Mouse (Mus musculus) lung, postnatal 0 days (tissue): ENCODE data around the gene Cenph. TPM values are rescaled to one million over a fixed set of nuclear protein-coding genes. Genes with fewer than 3 reads are reported as not detected.

Source experiments
- ATAC-seq: fragments of 200-750 bp; cut with Nextera tagmentation; 2 replicates; pipeline ENCODE4 v1.8.0; 2017; ENCODE audit warnings: moderate library complexity
- DNase-seq: peaks from one replicate; pipeline ENCODE4 v3.0.0-alpha.2; 2016; ENCODE audit warnings: low spot score
- H3K27ac ChIP-seq: fragments of 300-500 bp; sonication (generic); 2 replicates; pipeline ENCODE4 v1.5.1; 2014; ENCODE audit warnings: antibody characterized with exemption, mild to moderate bottlenecking, low read length, mixed read lengths
- H3K27me3 ChIP-seq: fragments of 300-500 bp; sonication (generic); replicated peaks from 2 replicates; pipeline ENCODE4 v1.6.1; 2014; ENCODE audit warnings: low read length, mixed read lengths; ENCODE audit not compliant: insufficient read depth
- H3K36me3 ChIP-seq: fragments of 300-500 bp; sonication (generic); 2 replicates; pipeline ENCODE4 v1.6.1; 2014; ENCODE audit warnings: low read length, mixed read lengths; ENCODE audit not compliant: insufficient read depth
- H3K4me1 ChIP-seq: fragments of 300-500 bp; sonication (generic); 2 replicates; pipeline ENCODE4 v1.6.1; 2014; ENCODE audit warnings: antibody characterized with exemption, low read depth, low read length, mixed read lengths; ENCODE audit not compliant: insufficient read depth
- H3K4me2 ChIP-seq: fragments of 300-500 bp; sonication (generic); replicated peaks from 2 replicates; pipeline ENCODE4 v1.6.1; 2014; ENCODE audit warnings: low read depth, mild to moderate bottlenecking, low read length, moderate library complexity, mixed read lengths
- H3K4me3 ChIP-seq: fragments of 300-500 bp; sonication (generic); 2 replicates; pipeline ENCODE4 v1.5.1; 2014; ENCODE audit warnings: low read depth, low read length
- H3K9ac ChIP-seq: fragments of 300-500 bp; sonication (generic); replicated peaks from 2 replicates; pipeline ENCODE4 v1.6.1; 2014; ENCODE audit warnings: low read depth, mild to moderate bottlenecking
- H3K9me3 ChIP-seq: fragments of 300-500 bp; sonication (generic); 2 replicates; pipeline ENCODE4 v1.6.1; 2016; ENCODE audit warnings: low read length, mixed read lengths
- CTCF ChIP-seq: IDR thresholded peaks from 2 replicates; pipeline ENCODE4 v1.5.1; 2016; ENCODE audit warnings: antibody characterized with exemption, mild to moderate bottlenecking
- EP300 ChIP-seq: IDR thresholded peaks from 2 replicates; pipeline ENCODE4 v1.6.1; 2016; ENCODE audit warnings: antibody characterized with exemption, mild to moderate bottlenecking, control low read depth
- WGBS: fragments of 180-500 bp; shearing (Covaris S2); extraction: QIAGEN DNeasy Blood & Tissue Kit; methylation state at CpG from one replicate; pipeline ENCODE4 v1.1.7; 2014; 5-methylcytosine and 5-hydroxymethylcytosine counted together
- polyA plus RNA-seq: library from polyadenylated mRNA; unstranded; fragments of >200 nt; fragmentation: Nextera tagmentation; extraction: Ambion mirVana; gene quantifications from 2 replicates; pipeline ENCODE4 v1.2.1, GENCODE M21; 2015

Gene Cenph
- polyA plus RNA-seq, 1 experiment from 2014 or later, result 2.5 TPM

DNA sequence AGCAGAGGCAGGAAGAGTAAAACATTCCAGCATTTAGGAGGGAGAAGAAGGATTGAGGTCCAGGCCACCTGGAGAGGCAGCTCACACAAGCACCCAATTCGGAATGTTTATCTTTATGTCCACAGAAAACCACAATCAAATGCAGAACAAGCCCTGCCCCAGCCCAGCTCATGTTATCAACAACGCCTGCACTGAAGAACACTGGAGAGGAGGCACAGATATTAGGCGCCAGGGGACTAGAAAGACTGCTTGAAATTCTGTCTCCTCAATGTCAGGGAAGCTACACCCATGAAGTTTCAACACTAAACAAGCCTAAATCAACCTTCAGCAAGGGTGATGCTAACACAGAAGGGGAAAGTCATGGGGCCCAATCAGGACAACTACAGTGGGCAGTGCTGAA, 1.8 kb upstream of the Cenph start:
- 60% methylated on average over 3 of the region's 3 CpGs for WGBS

GRCm38 (mm10) chr13:100776710-100777109, 1.0 kb upstream of the Cenph start:
- 45% methylated on average over 6 of the region's 6 CpGs for WGBS
- no peak overlapping the region for H3K9ac ChIP-seq
- no peak for TF ChIP-seq CTCF
- TF ChIP-seq EP300, result no peak
- H3K36me3 ChIP-seq, result no peaks in the 10 kb centered on the region
- no peak overlapping the region for H3K27ac ChIP-seq
- no peaks in the 10 kb centered on the region for H3K9me3 ChIP-seq
- H3K4me2 ChIP-seq, result no peak overlapping the region; the same call in 1 of the 2 replicates
- H3K4me3 ChIP-seq, result no peak overlapping the region
- H3K4me1 ChIP-seq, result 0 out of 2 replicates have a peak, but pooled peaks cover 4% of the 10 kb centered on the region
- no peaks in the 10 kb centered on the region for H3K27me3 ChIP-seq
- ATAC-seq (no peak), DNase-seq (no peak)

More for the DNA sequence above, 1.8 kb upstream of the Cenph start:
- Histone ChIP-seq H3K4me3 (no peak overlapping the region), H3K9ac (no peak overlapping the region), H3K27ac (no peak overlapping the region), H3K4me1 (0 out of 2 replicates have a peak, but pooled peaks cover 4% of the 10 kb centered on the region), H3K36me3 (no peaks in the 10 kb centered on the region), H3K27me3 (no peaks in the 10 kb centered on the region), H3K9me3 (no peaks in the 10 kb centered on the region), H3K4me2 (no peak overlapping the region)
- DNase-seq (no peak), ATAC-seq (no peak)
- no peak for TF ChIP-seq EP300
- TF ChIP-seq CTCF, result no peak

GRCm38 (mm10) chr13:100776056-100776419, 339 bp upstream of the Cenph start:
- H3K4me2 ChIP-seq, result peak overlapping the region; percentile 96
- peak overlapping the region; percentile 67 for H3K4me3 ChIP-seq
- TF ChIP-seq EP300 (no peak), CTCF (no peak)
- H3K27me3 ChIP-seq, result no peaks in the 10 kb centered on the region
- ATAC-seq (peak; percentile 23), DNase-seq (no peak)
- H3K27ac ChIP-seq, result no peak overlapping the region
- H3K9me3 ChIP-seq, result no peaks in the 10 kb centered on the region
- H3K36me3 ChIP-seq, result no peaks in the 10 kb centered on the region
- 0 out of 2 replicates have a peak, but pooled peaks cover 4% of the 10 kb centered on the region for H3K4me1 ChIP-seq
- H3K9ac ChIP-seq, result no peak overlapping the region; the same call in 1 of the 2 replicates
- WGBS, result 8% methylated on average over 8 of the region's 8 CpGs

DNA sequence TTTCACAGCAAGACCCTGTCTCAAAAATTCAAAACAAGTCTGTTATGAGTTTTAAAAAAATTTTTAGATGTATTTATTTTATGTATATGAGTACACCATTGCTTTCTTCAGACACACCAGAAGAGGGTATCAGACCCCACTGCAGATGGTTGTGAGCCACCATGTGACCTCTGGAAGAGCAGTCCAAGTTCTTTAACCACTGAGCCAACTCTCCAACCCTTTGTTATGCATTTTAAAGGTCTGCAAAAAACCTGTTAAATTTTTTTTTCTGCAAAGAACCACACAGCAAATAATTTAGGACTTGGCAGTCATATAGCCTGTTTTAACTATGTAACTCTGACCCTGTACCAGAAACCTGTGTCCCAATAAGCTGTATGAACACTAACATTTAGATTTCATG, 995 bp downstream of the Cenph start:
- H3K4me3 ChIP-seq, result no peak overlapping the region
- no peaks in the 10 kb centered on the region for H3K27me3 ChIP-seq
- peak overlapping the region; percentile 96; the same call in 1 of the 2 replicates for H3K4me2 ChIP-seq
- H3K27ac ChIP-seq, result no peak overlapping the region
- no peak for TF ChIP-seq EP300
- TF ChIP-seq CTCF, result no peak
- no peak overlapping the region for H3K9ac ChIP-seq
- ATAC-seq, result no peak
- no peaks in the 10 kb centered on the region for H3K9me3 ChIP-seq
- 0 out of 2 replicates have a peak, but pooled peaks cover 4% of the 10 kb centered on the region for H3K4me1 ChIP-seq
- no peaks in the 10 kb centered on the region for H3K36me3 ChIP-seq
- DNase-seq, result no peak

DNA sequence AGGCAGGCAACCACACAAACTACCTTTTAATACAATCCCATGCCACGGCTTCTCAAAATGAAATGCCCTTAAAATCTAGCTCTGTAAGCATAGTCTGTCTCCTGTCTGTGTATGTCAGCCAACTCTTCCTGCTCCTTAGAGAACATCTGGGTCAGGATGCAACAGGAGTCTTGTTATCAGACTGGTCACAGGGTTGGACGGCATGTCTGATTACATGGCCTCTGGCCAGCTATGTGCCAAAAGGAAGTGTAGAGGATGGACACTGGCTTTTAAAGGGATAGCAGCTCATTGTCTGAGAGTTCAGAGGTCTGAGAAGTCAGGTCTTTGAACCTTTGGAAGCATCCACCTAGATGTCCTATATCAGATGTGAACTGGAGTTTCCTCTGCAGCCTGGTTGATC, 20.4 kb downstream of the Cenph start:
- DNase-seq (no peak), ATAC-seq (no peak)
- no peak overlapping the region for H3K9ac ChIP-seq
- H3K4me1 ChIP-seq, result no peaks in the 10 kb centered on the region
- H3K36me3 ChIP-seq, result no peaks in the 10 kb centered on the region
- no peak overlapping the region for H3K4me2 ChIP-seq
- TF ChIP-seq EP300 (no peak), CTCF (no peak)
- H3K9me3 ChIP-seq, result no peaks in the 10 kb centered on the region
- H3K4me3 ChIP-seq, result no peak overlapping the region
- H3K27ac ChIP-seq, result no peak overlapping the region
- no peaks in the 10 kb centered on the region for H3K27me3 ChIP-seq
- WGBS, result 53% methylated on average over 2 of the region's 2 CpGs

DNA sequence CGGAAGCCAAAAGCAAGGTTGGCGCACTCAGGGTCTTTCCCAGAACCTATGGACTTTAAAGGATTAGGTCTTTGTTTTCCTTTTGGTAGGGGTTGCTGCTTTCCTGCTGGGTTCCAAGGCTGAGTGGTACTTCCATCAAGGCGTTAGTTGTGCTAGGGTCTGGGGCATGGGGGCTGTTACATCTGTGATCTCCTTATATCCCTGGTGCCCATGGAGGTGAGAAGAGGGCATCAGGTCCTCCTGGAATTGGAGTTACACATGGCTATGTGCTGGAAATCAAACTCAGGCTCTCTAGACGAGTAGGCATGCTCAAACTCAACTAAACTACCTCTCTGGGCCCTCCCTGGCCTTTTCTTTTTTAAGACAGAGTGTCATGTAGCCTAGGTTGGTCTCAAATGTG, 21.5 kb downstream of the Cenph start:
- Histone ChIP-seq H3K4me2 (no peak overlapping the region), H3K9ac (no peak overlapping the region), H3K27ac (no peak overlapping the region), H3K4me3 (no peak overlapping the region), H3K9me3 (no peaks in the 10 kb centered on the region), H3K4me1 (no peaks in the 10 kb centered on the region), H3K27me3 (no peaks in the 10 kb centered on the region), H3K36me3 (no peaks in the 10 kb centered on the region)
- 64% methylated on average over 4 of the region's 4 CpGs for WGBS
- ATAC-seq (no peak), DNase-seq (no peak)
- TF ChIP-seq EP300 (no peak), CTCF (no peak)

DNA sequence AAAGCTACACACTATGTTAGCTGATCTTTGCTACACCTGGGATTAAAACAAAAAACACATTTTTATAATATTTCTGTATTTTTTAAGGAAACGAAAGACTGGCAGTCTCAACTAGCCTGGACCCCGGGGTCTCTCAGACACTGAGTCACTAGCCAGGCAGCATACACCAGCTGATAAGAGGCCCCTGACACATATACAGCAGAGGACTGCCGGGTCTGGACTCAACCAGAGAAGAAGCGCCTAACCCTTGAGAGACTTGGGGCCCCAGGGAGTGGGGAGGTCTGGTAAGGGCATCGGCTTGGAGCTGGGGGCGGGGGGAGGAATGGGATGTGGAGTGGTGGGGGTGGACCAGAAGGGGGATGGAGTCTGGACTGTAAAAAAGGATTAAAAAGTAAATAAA, 22.7 kb downstream of the Cenph start:
- Histone ChIP-seq H3K4me2 (no peak overlapping the region), H3K27ac (no peak overlapping the region), H3K4me1 (no peaks in the 10 kb centered on the region), H3K9me3 (no peaks in the 10 kb centered on the region), H3K4me3 (no peak overlapping the region), H3K27me3 (no peaks in the 10 kb centered on the region), H3K36me3 (no peaks in the 10 kb centered on the region), H3K9ac (no peak overlapping the region)
- DNase-seq, result no peak
- TF ChIP-seq CTCF, result no peak
- TF ChIP-seq EP300, result no peak
- WGBS, result 80% methylated on average over 6 of the region's 6 CpGs
- no peak for ATAC-seq
